Mouse (Mus musculus) erythroid progenitor cell, adult 5-6 weeks (primary cell): ENCODE measurements at regions not wholly inside any gene's neighbourhood (a gene's known extent, or its start where the extent isn't known, plus 50 kb on each side); places are given as distances from the start of the nearest gene placed in this dataset.

Experiments used
- ATAC-seq: replicated peaks from 2 replicates; pipeline ENCODE4 v1.8.0; 2016; ENCODE audit warnings: moderate number of reproducible peaks, mild to moderate bottlenecking, moderate TSS enrichment, inconsistent platforms; ENCODE audit not compliant: poor library complexity, low FRiP score, severe bottlenecking

DNA sequence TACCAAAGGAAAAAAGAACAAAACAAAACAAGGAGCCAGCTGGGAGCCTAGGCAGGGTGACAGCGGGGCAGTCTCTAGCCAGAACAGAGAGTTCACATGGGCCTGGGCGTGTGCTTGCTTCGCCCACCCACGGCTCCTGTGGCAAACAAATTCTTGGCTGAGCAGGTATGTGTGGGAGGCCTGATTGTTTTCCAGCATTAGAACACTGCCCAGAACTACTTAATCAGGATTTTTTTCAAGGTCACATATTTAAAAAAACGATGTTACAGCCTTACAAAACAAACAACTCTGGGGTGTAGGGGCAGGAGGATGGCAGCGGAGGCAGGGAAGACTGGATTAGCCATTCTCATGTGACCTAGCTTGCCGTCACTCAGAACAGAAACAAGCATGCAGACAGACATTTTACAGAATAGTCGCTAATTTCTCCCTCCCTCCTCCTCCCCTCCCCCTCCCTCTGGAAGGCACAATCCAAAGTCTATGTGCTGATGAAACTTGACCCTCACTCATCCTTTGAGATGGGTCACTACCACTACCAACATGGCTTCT is 189.5 kb upstream of the Klf14 start:
- ATAC-seq, result no peak

DNA sequence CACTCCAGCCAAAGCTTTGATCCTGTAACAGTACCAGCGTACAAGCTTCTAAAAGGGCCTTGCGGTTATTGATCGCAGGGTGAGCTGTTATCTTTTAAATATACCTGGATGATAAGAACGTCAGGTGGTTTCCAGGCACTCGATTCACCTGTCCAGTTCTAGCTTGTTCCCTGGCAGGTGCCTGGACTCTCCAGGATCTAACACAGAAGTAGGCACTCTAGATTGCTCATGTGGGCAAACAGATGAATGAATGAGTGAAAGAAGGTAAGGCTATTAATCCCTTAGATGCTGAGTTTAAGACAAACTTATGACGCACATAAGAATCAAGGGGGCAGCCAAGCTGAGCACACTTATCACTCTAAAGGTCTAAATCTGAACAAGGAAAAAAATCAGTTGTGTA is 190.3 kb upstream of the Klf14 start:
- no peak for ATAC-seq

DNA sequence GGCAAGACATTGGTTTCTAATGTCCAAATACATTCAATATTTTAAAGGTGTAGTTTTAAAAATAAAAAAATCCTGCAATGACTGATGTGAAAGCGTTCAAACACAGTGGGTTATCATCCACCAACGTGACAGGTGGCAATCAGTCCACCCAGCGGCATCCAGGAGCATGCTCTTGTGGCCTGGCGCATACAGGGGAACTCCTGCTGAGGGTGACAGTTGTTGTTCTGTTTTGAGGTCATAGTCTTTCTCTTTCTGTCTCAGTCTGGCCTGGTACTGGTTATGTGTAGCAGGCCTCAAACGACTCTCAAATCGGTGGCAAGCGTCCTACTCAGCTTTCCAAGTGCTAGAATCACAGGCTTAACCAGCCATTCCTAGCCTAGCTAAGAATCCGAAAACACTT is 191.5 kb upstream of the Klf14 start:
- no peak for ATAC-seq

DNA sequence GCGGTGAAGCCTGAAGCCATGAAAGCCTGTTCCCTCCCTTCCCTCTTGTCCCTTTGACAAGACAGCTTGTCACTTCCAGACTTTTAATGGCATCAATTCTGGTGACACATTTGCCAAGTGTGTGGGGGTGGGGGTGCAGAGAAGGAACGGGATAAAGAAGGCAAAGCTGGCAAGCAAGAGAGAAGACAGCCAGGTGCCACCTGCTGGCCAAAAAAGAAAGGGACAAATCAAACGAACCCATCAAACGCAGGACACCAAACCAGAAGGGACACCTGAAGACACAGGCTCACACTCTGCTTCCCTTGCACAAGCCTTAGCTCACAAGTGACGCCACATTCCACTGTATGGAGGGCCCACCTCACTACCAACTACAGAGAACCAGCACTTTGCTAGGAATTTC is 197.0 kb upstream of the Klf14 start:
- ATAC-seq, result 0 out of 2 replicates have a peak, but pooled peaks have one; percentile 39

DNA sequence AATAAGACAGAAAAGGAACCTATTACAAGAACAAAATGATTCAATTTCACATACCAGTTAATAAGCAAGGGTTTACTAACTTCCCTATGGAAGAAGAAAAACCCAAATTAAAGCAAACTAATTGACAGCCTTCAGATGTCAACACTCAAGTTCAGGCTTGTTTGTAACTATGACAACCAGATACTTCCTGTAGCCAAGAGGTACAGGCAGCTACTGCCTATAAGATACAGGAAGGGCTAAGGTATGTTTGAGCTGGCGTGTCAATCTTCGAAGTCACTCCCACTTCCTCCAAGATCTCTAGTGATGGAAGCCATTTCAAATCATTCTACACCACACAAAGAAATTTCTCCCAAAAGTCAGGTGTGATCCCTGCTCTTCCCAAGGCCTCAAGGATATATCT is 198.1 kb upstream of the Klf14 start:
- ATAC-seq, result no peak

DNA sequence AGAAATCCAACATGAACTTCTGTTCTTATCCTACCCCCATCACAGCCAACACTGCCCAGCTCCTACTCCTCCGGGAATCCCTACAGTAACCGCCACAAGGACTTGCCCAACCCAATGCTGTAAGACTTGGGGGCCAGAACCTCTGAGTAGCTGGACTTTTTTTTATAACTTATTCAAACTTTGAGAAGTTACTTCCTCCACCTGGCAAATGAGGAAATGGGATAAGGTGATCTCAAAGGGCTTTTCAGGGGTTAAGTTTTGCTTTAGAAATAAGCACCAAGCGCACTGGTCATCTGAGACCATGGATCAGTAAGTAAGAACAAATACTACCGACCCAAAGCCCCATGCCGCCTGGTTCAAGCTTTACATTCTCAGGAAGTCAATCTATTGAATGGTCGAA is 198.6 kb upstream of the Klf14 start:
- ATAC-seq, result no peak

DNA sequence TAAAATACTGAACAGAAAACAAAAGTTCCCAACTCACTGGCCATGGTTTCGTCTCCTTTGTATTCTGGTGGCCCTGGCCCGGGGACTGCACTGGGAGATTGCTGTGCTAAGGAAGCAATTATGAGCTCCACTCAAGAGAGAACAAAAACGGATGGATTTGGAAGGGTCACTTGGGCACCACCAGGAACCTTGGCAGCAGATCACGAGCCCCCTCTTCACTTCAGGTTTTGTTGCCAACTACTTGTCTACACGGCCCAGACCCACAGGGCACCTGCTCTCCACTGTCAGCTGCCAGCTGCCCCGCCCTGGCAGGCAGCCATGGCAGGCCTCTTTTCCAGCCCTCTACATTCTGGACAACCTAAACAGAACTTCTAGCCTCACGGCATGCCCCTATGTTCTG is 199.8 kb upstream of the Klf14 start:
- peak; percentile 66 for ATAC-seq

DNA sequence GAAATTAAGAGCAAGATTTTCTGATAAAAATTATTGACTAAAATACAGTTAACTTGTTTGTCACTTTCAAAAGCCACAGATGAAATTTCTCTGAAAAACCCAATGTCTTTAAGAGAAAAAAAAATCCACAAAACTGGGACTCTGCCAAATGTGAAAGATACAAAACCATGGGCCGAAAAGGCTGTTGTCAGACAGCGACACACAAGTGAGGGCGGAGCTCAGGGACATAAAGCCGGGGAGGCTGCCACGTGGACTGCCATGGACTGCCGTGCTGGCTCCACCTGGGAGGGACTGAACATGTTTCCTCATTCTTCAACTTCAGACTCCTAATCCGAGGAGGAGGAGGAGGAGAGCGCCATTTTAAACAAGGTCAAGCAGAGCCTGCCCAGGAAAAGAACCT is 200.4 kb upstream of the Klf14 start:
- peak; percentile 70; the same call in 1 of the 2 replicates for ATAC-seq

DNA sequence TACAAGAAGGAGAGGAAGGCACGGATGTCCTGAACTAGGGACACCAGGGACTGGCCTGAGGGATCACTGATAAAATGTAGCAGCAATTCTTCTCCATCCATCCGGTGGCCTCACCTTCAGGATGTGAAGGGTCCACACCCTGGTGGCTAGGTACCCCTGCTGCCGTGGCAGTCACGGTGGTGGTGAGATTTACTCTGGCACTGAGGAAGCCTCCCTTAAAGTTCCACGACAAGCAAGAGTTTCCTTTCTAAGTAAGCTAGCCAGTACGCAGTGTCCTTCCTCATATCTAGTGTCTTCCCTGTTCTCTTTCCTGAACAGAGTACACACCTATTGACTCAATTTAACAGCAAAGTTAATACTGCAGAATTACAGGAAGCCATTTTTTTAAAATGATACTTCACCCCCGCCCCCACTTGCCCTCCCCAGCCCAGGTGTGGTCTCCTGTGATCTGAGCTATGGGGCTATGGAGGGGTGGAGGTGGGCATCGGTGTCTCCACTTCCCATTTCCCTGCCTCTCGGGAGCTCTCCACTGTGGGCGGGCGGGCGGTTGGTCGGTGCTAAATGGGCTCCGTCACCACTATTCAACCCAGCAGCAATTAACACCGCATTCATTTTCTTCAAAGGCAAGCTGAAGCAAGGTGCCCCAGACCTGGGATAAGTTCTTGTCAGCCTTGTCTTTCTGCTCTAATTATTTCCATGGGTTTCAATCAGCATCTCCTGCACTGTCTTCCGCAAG is 201.2 kb upstream of the Klf14 start:
- no peak for ATAC-seq

DNA sequence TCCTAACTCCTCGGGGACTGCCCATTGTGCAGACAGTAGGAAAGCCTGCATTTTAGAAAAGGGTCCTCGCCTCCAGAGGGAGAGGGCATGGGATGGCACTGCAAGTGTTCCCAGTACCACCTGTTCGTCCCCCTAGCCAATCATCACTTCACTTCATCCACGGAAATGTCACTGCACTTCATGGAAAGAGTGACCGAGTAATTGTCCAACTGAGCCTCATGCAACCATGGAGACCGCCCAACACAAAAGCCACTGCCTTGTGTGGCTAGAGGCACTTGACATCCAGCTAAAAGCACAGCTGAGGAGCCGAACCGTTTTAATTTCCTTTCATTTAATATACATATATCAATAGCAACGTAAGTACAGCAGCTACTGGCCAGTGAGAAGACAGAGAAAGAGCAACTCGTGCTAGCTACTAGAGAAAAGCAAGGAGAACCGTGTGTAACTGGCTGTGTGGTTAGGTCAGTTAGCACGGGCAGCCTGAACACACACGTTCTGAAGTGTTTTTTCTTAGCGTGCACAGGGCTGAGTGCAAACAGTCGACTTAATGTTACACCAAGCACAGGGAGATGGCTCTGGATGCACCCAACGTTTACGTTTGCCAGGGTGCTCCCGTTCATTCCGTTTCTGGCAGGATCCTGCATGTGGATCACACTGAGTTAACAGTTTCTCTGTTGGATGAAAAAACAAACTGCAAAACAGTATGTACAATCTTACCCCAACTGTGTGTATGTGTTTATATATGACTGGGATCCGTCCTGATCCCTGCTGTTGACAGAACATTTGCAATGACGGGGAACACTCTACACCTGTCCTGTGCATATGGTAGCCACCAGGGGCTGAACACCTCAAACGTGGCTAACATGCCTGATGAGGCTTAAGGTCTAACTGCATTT is 202.8 kb upstream of the Klf14 start:
- no peak for ATAC-seq

DNA sequence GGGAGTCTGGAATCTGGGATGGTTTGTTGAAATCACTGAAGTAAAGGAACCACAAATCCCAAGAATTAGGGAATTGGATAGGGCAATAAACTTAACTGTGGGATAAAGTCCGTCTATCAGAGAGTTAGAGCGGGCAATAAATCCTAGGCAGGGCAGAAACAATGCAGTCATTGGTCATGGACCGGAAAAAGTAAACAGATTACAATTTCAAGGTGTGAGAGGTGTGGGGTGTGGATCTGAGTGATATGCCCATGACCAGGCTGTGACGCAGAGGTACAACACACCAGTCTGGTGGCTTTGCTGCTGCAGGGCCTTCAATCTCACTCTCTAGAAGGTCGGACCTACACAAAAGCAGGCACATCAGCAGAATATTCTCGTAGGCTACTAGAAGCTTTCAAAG is 206.1 kb upstream of the Klf14 start:
- no peak for ATAC-seq

DNA sequence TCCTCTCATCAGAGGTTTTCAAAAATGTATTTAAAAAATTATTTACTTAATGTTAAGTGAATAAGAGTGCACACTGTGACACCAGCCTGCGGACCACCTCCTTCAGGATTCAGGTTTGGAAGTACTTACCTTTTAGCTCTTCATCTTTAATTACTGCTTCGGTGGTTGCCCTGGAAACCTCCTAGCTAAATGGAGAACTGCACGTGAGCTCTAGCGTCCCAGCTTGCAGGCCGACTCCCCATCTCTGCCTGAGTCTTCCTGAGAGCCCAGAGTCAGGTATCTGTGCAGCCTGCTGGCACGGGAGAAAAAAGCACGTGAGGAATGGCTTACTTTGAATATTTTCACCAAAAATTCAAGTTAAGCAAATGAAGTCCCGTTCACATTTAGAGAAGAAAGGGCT is 207.5 kb upstream of the Klf14 start:
- ATAC-seq, result no peak

DNA sequence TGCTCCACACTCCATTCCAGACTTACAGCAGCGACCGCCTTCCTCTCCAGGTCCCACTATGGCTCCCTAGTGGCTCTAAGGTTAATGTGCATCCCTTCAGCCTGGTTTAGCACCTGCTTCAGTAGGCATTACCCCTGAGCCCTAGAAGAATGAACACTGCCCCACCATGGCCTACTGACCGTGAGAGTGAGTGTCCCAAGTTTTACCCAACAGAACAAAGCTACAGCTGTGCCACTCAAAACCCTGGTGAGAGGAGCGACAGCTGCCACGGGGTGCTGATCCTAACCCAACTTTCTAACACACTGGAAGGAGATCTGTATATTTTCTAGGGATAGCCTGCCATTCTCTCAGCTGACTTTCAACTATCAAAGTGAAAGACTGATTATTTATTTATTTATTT is 208.9 kb upstream of the Klf14 start:
- ATAC-seq, result no peak

DNA sequence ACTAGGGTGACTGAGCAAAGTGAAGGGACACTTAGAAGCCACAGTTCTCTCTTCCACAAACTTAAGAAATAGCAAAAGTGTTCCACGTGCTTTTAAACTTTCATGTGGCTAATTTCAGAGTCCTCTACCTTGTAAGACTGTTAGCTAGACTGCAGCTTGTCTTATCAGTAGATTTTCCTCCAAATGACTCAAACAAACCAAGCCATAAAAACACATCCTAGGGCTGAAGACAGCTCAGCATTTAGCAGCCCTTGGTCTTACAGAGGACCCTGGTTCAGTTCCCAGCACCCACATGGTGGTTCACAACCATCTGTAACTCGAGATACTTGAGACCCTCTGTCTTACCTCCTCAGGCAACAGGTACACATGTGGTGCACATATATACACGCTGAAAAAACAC is 209.9 kb upstream of the Klf14 start:
- ATAC-seq, result no peak

DNA sequence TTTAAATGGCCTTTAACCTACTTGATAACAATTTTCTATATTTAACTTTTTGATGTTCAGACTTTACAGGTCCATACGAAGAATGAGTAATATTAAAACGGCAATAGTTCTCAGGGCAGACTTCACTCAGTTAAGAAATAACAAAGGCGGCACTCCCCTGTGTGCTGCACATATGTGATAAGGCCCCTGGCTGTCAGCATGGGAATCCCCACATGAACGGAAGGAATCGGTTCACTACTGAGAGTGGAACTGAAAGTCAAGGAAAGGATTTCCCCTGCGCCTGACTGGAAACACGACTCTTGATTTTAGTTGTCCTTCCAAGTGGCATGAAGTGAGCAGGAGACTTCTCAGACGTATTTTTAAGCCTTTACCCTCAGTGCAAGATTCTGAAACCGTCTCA is 210.5 kb upstream of the Klf14 start:
- peak; percentile 64 for ATAC-seq

DNA sequence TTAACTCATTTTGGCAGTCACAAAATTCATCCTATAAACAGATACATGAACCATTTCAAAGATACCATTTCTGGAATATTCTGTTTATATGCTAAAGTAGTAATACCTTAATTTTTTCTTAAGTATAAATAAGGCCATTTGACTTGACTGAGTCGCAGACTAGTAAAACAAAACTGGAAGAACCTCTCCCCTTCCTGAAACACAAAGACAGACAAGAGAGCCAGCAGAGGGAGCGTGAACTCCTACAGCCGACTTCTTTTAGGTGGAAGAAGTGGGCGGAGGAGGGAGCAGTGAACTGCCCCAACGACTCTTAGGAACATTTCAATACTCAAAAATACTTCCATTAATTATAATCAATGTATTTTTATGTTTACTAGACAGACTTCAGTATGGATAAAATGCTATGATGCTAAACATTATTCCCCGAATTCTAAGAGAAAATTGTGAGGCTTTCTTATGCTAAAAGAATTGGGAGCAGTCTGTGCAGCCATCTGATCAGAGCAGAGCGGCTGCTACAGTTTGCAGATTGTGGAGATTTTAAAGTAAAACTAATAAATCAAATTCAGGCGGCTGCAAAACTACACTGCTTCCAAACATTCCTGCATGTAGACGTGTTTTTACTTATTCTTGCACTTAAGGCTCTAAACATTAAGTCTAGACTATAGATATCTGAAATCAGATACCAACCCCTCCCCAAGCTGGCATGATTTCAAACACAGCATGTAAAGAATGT is 211.2 kb upstream of the Klf14 start:
- no peak for ATAC-seq

DNA sequence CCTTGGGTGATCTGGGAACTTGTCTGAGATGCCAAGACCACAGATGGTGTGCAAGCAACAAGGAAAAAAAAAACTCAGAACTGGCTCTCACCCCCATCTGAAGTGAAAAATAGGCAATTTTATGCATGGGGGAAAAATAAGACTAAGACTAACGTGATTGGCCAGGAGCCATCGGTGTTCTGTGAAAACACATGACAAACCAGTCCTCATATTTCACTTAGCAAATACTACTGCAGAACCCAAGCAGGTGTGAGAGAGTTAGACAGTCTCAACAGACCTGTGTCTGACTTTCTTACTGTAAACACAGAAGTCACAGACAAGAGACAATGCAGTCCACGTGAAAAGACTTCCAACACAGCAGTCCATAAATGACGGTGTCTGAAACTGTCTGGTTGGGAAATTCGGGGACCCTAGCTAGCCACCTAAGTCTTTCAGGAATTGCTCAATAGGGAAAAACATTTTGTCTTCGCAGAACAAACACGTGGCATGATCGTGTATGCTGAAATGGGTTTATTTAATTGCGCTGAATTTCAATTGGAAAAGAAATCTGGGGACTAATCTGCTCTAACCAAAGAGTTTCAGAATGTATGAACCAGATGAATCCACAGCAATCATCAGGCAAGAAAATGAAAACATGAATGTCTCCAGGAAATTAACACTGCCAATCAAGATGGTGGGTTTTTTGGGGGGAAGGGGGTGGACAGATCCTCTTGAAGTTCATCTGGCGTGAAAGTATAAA is 213.1 kb upstream of the Klf14 start:
- no peak for ATAC-seq

DNA sequence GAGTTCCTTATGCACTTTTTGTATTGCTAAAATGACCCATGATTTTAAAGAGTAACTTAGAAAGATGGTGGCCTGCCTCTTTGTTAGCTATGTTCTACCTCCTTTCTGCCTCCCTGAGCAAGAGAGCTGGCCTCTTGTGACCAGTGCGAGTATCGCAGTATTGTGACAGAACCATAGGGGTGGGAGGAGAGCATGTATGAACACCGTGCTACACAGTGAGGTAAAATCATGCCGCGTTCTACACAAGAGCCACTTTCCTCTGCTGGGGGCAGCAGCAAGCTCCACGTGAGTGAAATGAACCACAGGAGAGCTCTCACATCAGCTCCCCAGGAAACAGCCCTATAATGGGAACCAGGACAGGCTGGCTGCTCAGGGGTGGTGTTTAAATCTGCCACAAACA is 216.9 kb upstream of the Klf14 start:
- ATAC-seq, result no peak

DNA sequence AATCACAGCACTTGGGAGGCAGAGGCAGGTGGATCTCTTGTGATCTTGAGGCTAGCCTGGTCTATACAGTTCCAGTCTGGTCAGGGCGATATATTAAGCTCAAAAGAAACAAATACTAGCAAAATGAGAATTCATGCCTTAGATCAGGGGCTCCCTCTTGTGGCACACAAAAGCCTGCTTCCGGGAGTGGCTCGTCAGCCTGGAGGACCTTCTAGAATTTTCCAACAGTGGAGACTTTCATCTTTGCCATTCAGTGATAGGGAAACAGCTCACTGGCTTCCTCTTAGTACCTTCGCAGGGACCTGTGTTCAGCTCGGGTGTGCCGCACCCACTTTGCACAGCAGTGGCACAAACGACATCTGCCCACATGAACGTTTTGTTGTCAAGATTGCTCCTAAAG is 217.5 kb upstream of the Klf14 start:
- ATAC-seq, result peak; percentile 52; the same call in 1 of the 2 replicates

DNA sequence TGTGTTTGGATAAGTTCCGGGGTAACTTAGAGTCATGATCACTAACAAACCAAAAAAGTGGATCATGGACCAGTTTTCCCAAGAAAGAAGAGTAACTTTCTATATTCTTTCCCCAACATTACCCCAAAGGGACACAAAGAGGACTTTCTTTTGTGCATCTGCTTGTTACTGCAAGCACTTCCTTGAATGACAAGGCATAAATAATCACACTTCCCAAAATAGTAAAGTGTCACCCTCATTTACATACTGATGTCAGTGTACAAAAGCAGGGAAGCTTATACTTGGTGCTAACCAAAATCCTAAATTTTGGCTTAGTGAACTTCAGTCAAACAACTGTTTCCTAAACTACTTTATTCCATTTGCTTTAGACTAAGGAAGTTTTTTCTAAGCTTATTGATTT is 218.0 kb upstream of the Klf14 start:
- no peak for ATAC-seq
